Mouse (Mus musculus): ENCODE results near the gene Cpsf6.
"Not testable (repeated sequence)": the region's sequence is repeated elsewhere in the genome, so short reads cannot be mapped to it uniquely, and the experiment has no call there.

Cpsf6 gene

GRCm38 (mm10) chr10:117399196-117399595 is 19.4 kb upstream of the Cpsf6 start:
- no peak for DNase-seq

GRCm38 (mm10) chr10:117398044-117398780 is 18.4 kb upstream of the Cpsf6 start:
- DNase-seq = no peak

GRCm38 (mm10) chr10:117397106-117397625 is 17.4 kb upstream of the Cpsf6 start:
- no peak for DNase-seq

GRCm38 (mm10) chr10:117396386-117397048 is 16.7 kb upstream of the Cpsf6 start:
- no peak for DNase-seq

- DNase-seq = no peak
Measured at GRCm38 (mm10) chr10:117395801-117396200, 16.0 kb upstream of the Cpsf6 start.

- DNase-seq = no peak
Measured at GRCm38 (mm10) chr10:117394738-117395550, 15.1 kb upstream of the Cpsf6 start.

GRCm38 (mm10) chr10:117393891-117394395 is 14.1 kb upstream of the Cpsf6 start:
- no peak for DNase-seq

- DNase-seq = peak; percentile 29 to 59
Measured at GRCm38 (mm10) chr10:117393196-117393890, 13.5 kb upstream of the Cpsf6 start.

GRCm38 (mm10) chr10:117392832-117393195 is 13.0 kb upstream of the Cpsf6 start:
- DNase-seq = no peak

GRCm38 (mm10) chr10:117392397-117392796 is 12.6 kb upstream of the Cpsf6 start:
- not testable (repeated sequence) for DNase-seq

GRCm38 (mm10) chr10:117391801-117392200 is 12.0 kb upstream of the Cpsf6 start:
- DNase-seq = no peak

GRCm38 (mm10) chr10:117391057-117391456 is 11.2 kb upstream of the Cpsf6 start:
- DNase-seq = no peak

- DNase-seq = no peak
Measured at GRCm38 (mm10) chr10:117389904-117390875, 10.4 kb upstream of the Cpsf6 start.

GRCm38 (mm10) chr10:117389371-117389740 is 9.5 kb upstream of the Cpsf6 start:
- DNase-seq = no peak

GRCm38 (mm10) chr10:117388637-117389370 is 9.0 kb upstream of the Cpsf6 start:
- DNase-seq = no peak

- not testable (repeated sequence) for DNase-seq
Measured at GRCm38 (mm10) chr10:117387961-117388636, 8.3 kb upstream of the Cpsf6 start.

- no peak for DNase-seq
Measured at GRCm38 (mm10) chr10:117386981-117387380, 7.2 kb upstream of the Cpsf6 start.

GRCm38 (mm10) chr10:117386261-117386660 is 6.4 kb upstream of the Cpsf6 start:
- no peak for DNase-seq

GRCm38 (mm10) chr10:117385431-117385830 is 5.6 kb upstream of the Cpsf6 start:
- DNase-seq = no peak

GRCm38 (mm10) chr10:117385086-117385430 is 5.2 kb upstream of the Cpsf6 start:
- no peak for DNase-seq

Measured in kidney, postnatal 25 days (tissue).